Mouse (Mus musculus): ENCODE measurements at regions not wholly inside any gene's neighbourhood (a gene's known extent, or its start where the extent isn't known, plus 50 kb on each side); places are given as distances from the start of the nearest gene placed in this dataset.

GRCm38 (mm10) chr13:86274926-86275622 lies 228.4 kb upstream of the Cox7c start:
- no peak overlapping the region for H3K4me2 ChIP-seq (replicated peaks; ENCODE audit: low read depth, low read length)
- ATAC-seq = no peak
- H3K27ac ChIP-seq (ENCODE audit: low read length) = no peak overlapping the region
- no peaks in the 10 kb centered on the region for H3K4me1 ChIP-seq (ENCODE audit: insufficient read depth, low read depth, low read length)
- no peak for TF ChIP-seq CTCF (IDR thresholded peaks at IDR 0.05)
- TF ChIP-seq EP300 (IDR thresholded peaks at IDR 0.05) = no peak
- 44% methylated on average over 2 of the region's 2 CpGs for WGBS
- H3K36me3 ChIP-seq (ENCODE audit: insufficient read depth, low read length) = no peaks in the 10 kb centered on the region
- no peaks in the 10 kb centered on the region for H3K27me3 ChIP-seq (replicated peaks; ENCODE audit: insufficient read depth, low read length)
- no peaks in the 10 kb centered on the region for H3K9me3 ChIP-seq (ENCODE audit: low read length)
- H3K9ac ChIP-seq (replicated peaks; ENCODE audit: low read depth) = no peak overlapping the region
- H3K4me3 ChIP-seq (ENCODE audit: low read depth, low read length) = no peak overlapping the region
- DNase-seq (ENCODE audit: low spot score) = no peak

DNA sequence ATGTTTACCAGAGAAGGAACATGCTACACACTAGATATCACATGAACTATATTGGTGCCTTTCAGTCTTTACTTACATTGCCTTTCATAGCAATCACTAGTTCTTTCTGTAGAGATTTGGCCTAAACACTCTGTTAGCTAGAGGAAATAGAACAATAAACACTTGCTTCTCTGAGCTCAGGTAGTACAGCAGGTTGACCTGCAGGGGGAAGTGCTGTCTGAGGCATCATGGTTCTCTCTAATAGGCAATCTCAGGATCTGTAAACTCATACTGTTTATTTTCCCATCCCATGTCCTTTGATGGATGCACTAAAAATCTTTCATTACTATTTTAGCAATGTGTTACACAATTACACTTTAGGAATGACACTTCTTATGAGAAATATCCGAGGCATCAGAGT lies 191.3 kb upstream of the Cox7c start:
- H3K27ac ChIP-seq (ENCODE audit: low read length) = no peak overlapping the region
- H3K4me3 ChIP-seq (ENCODE audit: low read depth, low read length) = no peak overlapping the region
- no peaks in the 10 kb centered on the region for H3K27me3 ChIP-seq (replicated peaks; ENCODE audit: insufficient read depth, low read length)
- no peak overlapping the region for H3K9ac ChIP-seq (replicated peaks; ENCODE audit: low read depth)
- H3K4me1 ChIP-seq (ENCODE audit: insufficient read depth, low read depth, low read length) = no peaks in the 10 kb centered on the region
- no peaks in the 10 kb centered on the region for H3K9me3 ChIP-seq (ENCODE audit: low read length)
- no peak for ATAC-seq
- TF ChIP-seq CTCF (IDR thresholded peaks at IDR 0.05) (no peak), EP300 (IDR thresholded peaks at IDR 0.05) (no peak)
- WGBS = 56% methylated on average over 1 of the region's 1 CpGs
- H3K36me3 ChIP-seq (ENCODE audit: insufficient read depth, low read length) = no peaks in the 10 kb centered on the region
- no peak for DNase-seq (ENCODE audit: low spot score)
- no peak overlapping the region for H3K4me2 ChIP-seq (replicated peaks; ENCODE audit: low read depth, low read length)

DNA sequence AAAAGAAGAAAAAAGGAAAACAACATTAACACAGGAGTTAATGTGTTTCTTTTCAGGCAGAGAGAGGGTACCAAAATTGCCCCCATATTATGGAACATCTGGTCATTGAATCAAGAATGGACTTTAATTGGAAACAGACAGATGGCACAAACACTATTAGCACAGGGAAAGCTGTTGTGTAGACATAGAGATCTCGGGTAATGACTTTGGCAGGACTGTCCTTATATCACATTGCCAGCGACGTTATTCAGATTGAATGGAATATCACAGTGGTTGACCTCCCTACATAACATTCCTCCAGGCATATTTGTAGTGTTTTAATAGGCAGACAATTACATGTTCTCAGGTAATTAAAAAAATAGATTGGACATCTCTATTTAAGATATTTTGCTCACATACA lies 158.9 kb upstream of the Cox7c start:
- no peaks in the 10 kb centered on the region for H3K27me3 ChIP-seq (replicated peaks; ENCODE audit: insufficient read depth, low read length)
- H3K4me1 ChIP-seq (ENCODE audit: insufficient read depth, low read depth, low read length) = no peaks in the 10 kb centered on the region
- H3K4me2 ChIP-seq (replicated peaks; ENCODE audit: low read depth, low read length) = no peak overlapping the region
- no peak overlapping the region for H3K9ac ChIP-seq (replicated peaks; ENCODE audit: low read depth)
- ATAC-seq (no peak), DNase-seq (ENCODE audit: low spot score) (peak; percentile 2)
- no peaks in the 10 kb centered on the region for H3K36me3 ChIP-seq (ENCODE audit: insufficient read depth, low read length)
- WGBS = 61% methylated on average over 3 of the region's 3 CpGs
- H3K4me3 ChIP-seq (ENCODE audit: low read depth, low read length) = no peak overlapping the region
- TF ChIP-seq CTCF (IDR thresholded peaks at IDR 0.05) = no peak
- no peak for TF ChIP-seq EP300 (IDR thresholded peaks at IDR 0.05)
- H3K27ac ChIP-seq (ENCODE audit: low read length) = no peak overlapping the region
- no peaks in the 10 kb centered on the region for H3K9me3 ChIP-seq (ENCODE audit: low read length)

DNA sequence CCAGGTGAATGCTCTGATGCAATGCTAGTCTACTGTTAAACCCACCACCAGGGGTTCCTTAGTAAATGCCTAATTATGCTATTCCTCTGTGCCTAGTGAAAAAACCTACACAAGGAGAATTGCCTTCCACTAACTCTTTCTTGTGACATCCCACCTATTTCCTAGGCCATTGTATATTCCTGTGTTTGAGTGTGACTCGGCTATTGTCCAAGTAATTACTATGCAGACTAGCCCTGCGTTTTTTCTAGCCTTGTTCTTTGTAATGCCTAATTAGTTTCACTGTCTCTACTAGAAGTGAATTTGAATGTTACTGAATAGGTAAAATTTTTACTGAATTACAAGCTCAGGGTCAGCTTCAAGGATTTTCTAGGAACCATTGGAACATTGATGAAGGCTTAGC lies 133.8 kb upstream of the Cox7c start:
- no peak for DNase-seq (ENCODE audit: low spot score)
- H3K4me1 ChIP-seq (ENCODE audit: insufficient read depth, low read depth, low read length) = no peaks in the 10 kb centered on the region

GRCm38 (mm10) chr13:86147331-86147730 lies 100.6 kb upstream of the Cox7c start:
- 82% methylated on average over 3 of the region's 3 CpGs for WGBS
- Histone ChIP-seq H3K9ac (replicated peaks; ENCODE audit: low read depth) (no peak overlapping the region), H3K27ac (ENCODE audit: low read length) (no peak overlapping the region), H3K4me2 (replicated peaks; ENCODE audit: low read depth, low read length) (no peak overlapping the region), H3K36me3 (ENCODE audit: insufficient read depth, low read length) (no peaks in the 10 kb centered on the region), H3K9me3 (ENCODE audit: low read length) (no peaks in the 10 kb centered on the region), H3K4me1 (ENCODE audit: insufficient read depth, low read depth, low read length) (no peaks in the 10 kb centered on the region), H3K27me3 (replicated peaks; ENCODE audit: insufficient read depth, low read length) (no peaks in the 10 kb centered on the region), H3K4me3 (ENCODE audit: low read depth, low read length) (no peak overlapping the region)
- TF ChIP-seq EP300 (IDR thresholded peaks at IDR 0.05) = no peak
- DNase-seq (ENCODE audit: low spot score) (no peak), ATAC-seq (no peak)

More for the DNA sequence above, 133.8 kb upstream of the Cox7c start:
- no peaks in the 10 kb centered on the region for H3K27me3 ChIP-seq (replicated peaks; ENCODE audit: insufficient read depth, low read length)
- H3K27ac ChIP-seq (ENCODE audit: low read length) = no peak overlapping the region
- 59% methylated on average over 2 of the region's 2 CpGs for WGBS
- H3K9ac ChIP-seq (replicated peaks; ENCODE audit: low read depth) = no peak overlapping the region
- ATAC-seq = no peak
- no peaks in the 10 kb centered on the region for H3K36me3 ChIP-seq (ENCODE audit: insufficient read depth, low read length)
- no peak for TF ChIP-seq CTCF (IDR thresholded peaks at IDR 0.05)
- H3K9me3 ChIP-seq (ENCODE audit: low read length) = no peaks in the 10 kb centered on the region
- H3K4me3 ChIP-seq (ENCODE audit: low read depth, low read length) = no peak overlapping the region
- H3K4me2 ChIP-seq (replicated peaks; ENCODE audit: low read depth, low read length) = no peak overlapping the region

DNA sequence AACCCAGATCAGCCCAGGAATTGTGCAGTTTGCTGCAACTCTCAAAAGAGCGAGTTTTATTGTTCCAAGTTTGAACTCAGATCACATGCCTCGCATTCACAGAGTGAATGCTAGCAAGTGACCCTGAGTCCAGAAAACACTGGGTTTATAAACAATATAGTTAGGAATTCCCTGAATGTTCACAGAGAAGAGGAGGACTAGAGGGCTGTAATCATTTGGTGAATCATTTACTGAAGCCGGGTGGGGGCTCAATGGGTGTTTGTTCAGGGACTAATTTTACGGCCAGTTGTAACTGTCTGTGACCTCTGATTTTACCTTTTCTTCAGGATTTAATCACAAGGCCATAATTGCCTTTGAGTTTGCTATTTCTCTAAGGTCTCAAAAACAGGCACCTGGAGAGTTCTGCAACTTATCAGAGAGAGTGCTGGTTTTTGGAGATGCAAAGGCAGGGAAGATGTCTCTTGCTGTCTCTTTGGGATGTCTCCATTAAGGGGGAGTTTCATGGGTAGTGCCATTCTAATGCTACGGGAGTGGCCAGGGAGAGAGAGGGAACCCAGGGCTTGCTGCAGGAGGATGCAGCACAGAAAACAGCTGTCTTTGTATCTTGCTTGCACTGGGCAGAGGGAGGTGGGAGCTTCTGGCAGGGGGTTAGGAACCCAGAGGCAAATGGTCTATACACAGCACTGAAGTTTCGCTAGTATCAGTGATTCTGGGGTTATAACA lies 64.8 kb upstream of the Cox7c start:
- no peaks in the 10 kb centered on the region for H3K9me3 ChIP-seq (ENCODE audit: low read length)

More for the DNA sequence above, 64.8 kb upstream of the Cox7c start:
- no peak overlapping the region for H3K4me2 ChIP-seq (replicated peaks; ENCODE audit: low read depth, low read length)
- TF ChIP-seq EP300 (IDR thresholded peaks at IDR 0.05) (no peak), CTCF (IDR thresholded peaks at IDR 0.05) (no peak)
- no peak overlapping the region for H3K4me3 ChIP-seq (ENCODE audit: low read depth, low read length)
- H3K27me3 ChIP-seq (replicated peaks; ENCODE audit: insufficient read depth, low read length) = no peaks in the 10 kb centered on the region
- no peak overlapping the region for H3K9ac ChIP-seq (replicated peaks; ENCODE audit: low read depth)
- ATAC-seq = no peak
- no peaks in the 10 kb centered on the region for H3K36me3 ChIP-seq (ENCODE audit: insufficient read depth, low read length)
- no peak for DNase-seq (ENCODE audit: low spot score)
- WGBS = 62% methylated on average over 6 of the region's 6 CpGs
- H3K4me1 ChIP-seq (ENCODE audit: insufficient read depth, low read depth, low read length) = no peaks in the 10 kb centered on the region
- H3K27ac ChIP-seq (ENCODE audit: low read length) = no peak overlapping the region
